Mouse (Mus musculus): Measurements from ENCODE around the gene Vps41. TPM values are rescaled to one million over a fixed set of nuclear protein-coding genes. Genes with fewer than 3 reads are reported as not detected.

The Vps41 gene
- polyA plus RNA-seq, 1 experiment from 2014 or later, result 115 TPM

- Histone ChIP-seq H3K79me2 (ENCODE audit: inconsistent target) (no peaks in the 10 kb centered on the region), H3K27ac (no peak overlapping the region), H3K4me3 (ENCODE audit: inconsistent target) (no peak overlapping the region), H3K36me3 (ENCODE audit: inconsistent target) (peaks cover 56% of the 10 kb centered on the region)
- 95% methylated on average over 7 of the region's 10 CpGs for WGBS (ENCODE audit: missing documents)
These were observed 107.5 kb downstream of the Vps41 start for GRCm38 (mm10) chr13:18824420-18825123.

DNA sequence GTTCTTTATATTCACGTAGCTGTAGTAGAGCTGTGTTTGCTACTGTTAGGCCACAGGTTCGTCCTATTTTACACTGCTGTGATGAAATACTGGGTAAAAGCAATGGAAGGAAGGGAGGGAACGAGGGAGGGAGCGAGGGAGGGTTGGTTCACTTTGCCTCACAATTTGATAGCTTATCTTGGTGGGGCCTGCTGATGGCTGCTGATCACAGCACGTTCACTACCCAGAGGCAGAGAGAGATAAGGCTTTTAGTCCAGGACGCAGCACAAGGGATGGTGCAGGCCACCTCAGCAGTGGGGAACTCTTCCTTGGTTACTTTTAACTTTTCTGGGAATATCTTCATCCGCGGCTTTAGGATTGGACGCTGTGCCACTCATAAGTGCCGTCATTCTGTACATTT is 109.9 kb downstream of the Vps41 start:
- Histone ChIP-seq H3K27ac (no peak overlapping the region), H3K4me3 (ENCODE audit: inconsistent target) (no peak overlapping the region), H3K36me3 (ENCODE audit: inconsistent target) (peaks cover 52% of the 10 kb centered on the region), H3K79me2 (ENCODE audit: inconsistent target) (no peaks in the 10 kb centered on the region)
- WGBS (ENCODE audit: missing documents), result 91% methylated on average over 10 of the region's 10 CpGs

DNA sequence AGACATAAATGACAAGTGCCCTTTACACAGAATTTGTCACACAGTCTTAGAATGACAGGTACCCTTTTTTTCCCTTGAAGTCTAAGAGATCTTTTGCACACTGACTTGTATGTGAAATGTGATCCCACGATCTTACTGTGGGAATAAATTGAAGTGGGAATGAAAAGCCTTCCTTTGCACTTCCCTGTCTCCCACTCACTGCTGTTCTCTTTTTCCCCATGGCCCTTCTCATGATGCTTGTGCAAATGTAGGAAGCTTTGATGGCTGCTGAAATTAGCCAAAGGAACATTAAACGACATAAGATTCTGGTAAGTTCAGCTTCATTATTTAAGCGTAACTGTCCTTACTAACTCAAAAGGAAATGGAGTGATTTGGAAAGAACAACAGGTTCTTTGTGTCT is 113.4 kb downstream of the Vps41 start:
- 100% methylated on average over 3 of the region's 3 CpGs for whole genome bisulfite sequencing (ENCODE audit: missing documents)
- Histone ChIP-seq H3K4me3 (ENCODE audit: inconsistent target) (no peak overlapping the region), H3K36me3 (ENCODE audit: inconsistent target) (peaks cover 30% of the 10 kb centered on the region), H3K79me2 (ENCODE audit: inconsistent target) (no peaks in the 10 kb centered on the region), H3K27ac (no peak overlapping the region)

- H3K79me2 ChIP-seq (ENCODE audit: inconsistent target), result no peaks in the 10 kb centered on the region
- no peak overlapping the region for H3K4me3 ChIP-seq (ENCODE audit: inconsistent target)
- H3K36me3 ChIP-seq (ENCODE audit: inconsistent target), result peaks cover 39% of the 10 kb centered on the region
- H3K27ac ChIP-seq, result no peak overlapping the region
- 96% methylated on average over 4 of the region's 4 CpGs for WGBS (ENCODE audit: missing documents)
These were observed 122.1 kb downstream of the Vps41 start for GRCm38 (mm10) chr13:18839231-18839630.

GRCm38 (mm10) chr13:18840366-18840765 is 123.3 kb downstream of the Vps41 start:
- 98% methylated on average over 4 of the region's 4 CpGs for WGBS (ENCODE audit: missing documents)
- Histone ChIP-seq H3K27ac (no peak overlapping the region), H3K79me2 (ENCODE audit: inconsistent target) (no peaks in the 10 kb centered on the region), H3K4me3 (ENCODE audit: inconsistent target) (no peak overlapping the region), H3K36me3 (ENCODE audit: inconsistent target) (peaks cover 47% of the 10 kb centered on the region)

- Histone ChIP-seq H3K36me3 (ENCODE audit: inconsistent target) (peaks cover 53% of the 10 kb centered on the region), H3K4me3 (ENCODE audit: inconsistent target) (no peak overlapping the region), H3K79me2 (ENCODE audit: inconsistent target) (no peaks in the 10 kb centered on the region), H3K27ac (no peak overlapping the region)
- WGBS (ENCODE audit: missing documents), result 88% methylated on average over 2 of the region's 2 CpGs
These were observed 123.9 kb downstream of the Vps41 start for GRCm38 (mm10) chr13:18841019-18841418.

DNA sequence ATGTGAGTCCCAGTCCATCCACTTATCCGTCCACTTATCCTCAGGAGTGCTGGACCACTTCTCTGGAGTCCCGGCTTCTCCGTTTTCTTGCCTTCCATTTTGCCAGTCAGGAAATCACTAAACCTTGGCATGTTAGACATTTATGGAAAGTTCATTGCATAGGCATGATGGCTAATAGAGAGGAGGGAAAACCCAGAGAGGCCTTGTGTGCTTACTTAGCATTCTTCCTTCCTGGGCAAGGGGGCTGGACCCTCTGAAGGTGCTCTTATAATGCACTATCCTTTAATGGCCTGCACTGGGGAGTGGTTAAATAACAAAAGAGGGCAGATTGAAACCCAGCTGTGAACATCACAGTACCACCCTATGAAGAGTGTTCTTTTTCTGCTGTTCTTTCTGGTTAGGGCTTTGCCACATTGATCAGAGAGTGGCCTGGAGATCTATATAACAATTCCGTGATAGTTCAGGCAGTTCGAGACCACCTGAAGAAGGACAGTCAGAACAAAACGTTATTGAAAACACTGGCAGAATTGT is 124.7 kb downstream of the Vps41 start:
- Histone ChIP-seq H3K79me2 (ENCODE audit: inconsistent target) (no peaks in the 10 kb centered on the region), H3K36me3 (ENCODE audit: inconsistent target) (peaks cover 61% of the 10 kb centered on the region), H3K27ac (no peak overlapping the region), H3K4me3 (ENCODE audit: inconsistent target) (no peak overlapping the region)
- 98% methylated on average over 6 of the region's 6 CpGs for WGBS (ENCODE audit: missing documents)

GRCm38 (mm10) chr13:18842556-18842955 is 125.5 kb downstream of the Vps41 start:
- peaks cover 63% of the 10 kb centered on the region for H3K36me3 ChIP-seq (ENCODE audit: inconsistent target)
- no peak overlapping the region for H3K4me3 ChIP-seq (ENCODE audit: inconsistent target)
- H3K79me2 ChIP-seq (ENCODE audit: inconsistent target), result no peaks in the 10 kb centered on the region
- H3K27ac ChIP-seq, result no peak overlapping the region
- 89% methylated on average over 4 of the region's 4 CpGs for WGBS (ENCODE audit: missing documents)

- 91% methylated on average over 1 of the region's 1 CpGs for WGBS (ENCODE audit: missing documents)
- H3K27ac ChIP-seq, result no peak overlapping the region
- no peak overlapping the region for H3K4me3 ChIP-seq (ENCODE audit: inconsistent target)
- H3K36me3 ChIP-seq (ENCODE audit: inconsistent target), result peaks cover 62% of the 10 kb centered on the region
- no peaks in the 10 kb centered on the region for H3K79me2 ChIP-seq (ENCODE audit: inconsistent target)
These were observed 126.5 kb downstream of the Vps41 start for GRCm38 (mm10) chr13:18843546-18843945.

DNA sequence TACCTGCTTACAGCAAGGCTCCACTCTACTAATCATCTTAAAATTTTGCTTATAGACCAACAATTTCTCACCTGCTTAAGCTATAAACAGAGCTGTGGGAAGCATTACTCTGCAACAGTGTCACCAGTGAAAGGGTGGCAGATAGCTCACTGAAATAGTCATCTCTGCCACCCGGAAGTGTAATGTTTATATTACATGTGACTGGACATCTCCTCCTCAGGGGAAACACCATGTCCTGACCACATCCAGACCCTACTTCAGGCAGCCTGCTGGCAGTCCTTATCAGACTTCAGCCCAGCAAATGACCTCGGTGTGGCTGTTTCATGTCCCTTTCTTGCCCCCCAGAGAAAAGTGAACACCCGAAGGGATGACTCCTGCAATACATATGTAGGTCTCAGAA is 130.3 kb downstream of the Vps41 start:
- Histone ChIP-seq H3K79me2 (ENCODE audit: inconsistent target) (no peaks in the 10 kb centered on the region), H3K36me3 (ENCODE audit: inconsistent target) (peaks cover 81% of the 10 kb centered on the region), H3K4me3 (ENCODE audit: inconsistent target) (no peak overlapping the region), H3K27ac (no peak overlapping the region)
- WGBS (ENCODE audit: missing documents), result 83% methylated on average over 3 of the region's 3 CpGs

DNA sequence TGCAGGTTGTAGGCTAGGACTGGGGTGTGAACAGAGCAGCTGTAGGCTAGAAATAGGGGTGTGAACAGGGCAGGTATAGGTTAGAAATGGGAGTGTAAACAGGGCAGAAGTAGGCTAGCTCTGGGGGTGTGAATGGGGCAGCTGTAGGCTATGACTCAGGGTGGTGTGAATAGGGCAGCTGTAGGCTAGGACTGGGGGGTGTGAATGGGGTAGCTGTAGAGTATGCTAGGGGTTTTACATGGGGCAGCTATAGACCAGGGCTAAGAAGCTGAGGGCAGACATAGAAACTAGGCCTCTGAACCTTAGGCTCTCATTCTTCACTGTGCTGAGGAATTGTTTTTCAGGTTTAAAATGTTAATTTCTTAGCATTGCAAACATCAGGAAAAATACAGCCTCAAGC is 132.5 kb downstream of the Vps41 start:
- no peak overlapping the region for H3K27ac ChIP-seq
- H3K4me3 ChIP-seq (ENCODE audit: inconsistent target), result no peak overlapping the region
- no peaks in the 10 kb centered on the region for H3K79me2 ChIP-seq (ENCODE audit: inconsistent target)
- peaks cover 89% of the 10 kb centered on the region for H3K36me3 ChIP-seq (ENCODE audit: inconsistent target)

DNA sequence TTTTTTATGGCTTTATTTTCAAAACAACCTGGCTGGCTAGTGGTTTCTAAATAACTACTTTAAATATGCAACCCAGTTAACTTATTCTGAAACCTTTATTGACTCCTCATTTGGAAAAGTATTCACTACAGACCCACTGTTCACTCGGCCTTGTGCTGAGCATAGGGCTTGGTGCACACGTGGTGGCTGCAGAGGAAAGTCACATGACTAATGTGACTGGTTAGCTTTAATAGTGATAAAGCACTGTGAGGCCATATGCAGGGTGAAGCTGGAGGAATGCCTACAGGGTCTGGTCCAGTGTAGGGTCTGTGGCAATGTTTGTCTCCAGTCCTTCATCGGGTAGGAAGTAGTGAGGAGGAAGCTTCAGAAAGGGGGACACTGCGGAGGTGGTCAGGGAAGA is 134.1 kb downstream of the Vps41 start:
- Histone ChIP-seq H3K36me3 (ENCODE audit: inconsistent target) (peaks cover 88% of the 10 kb centered on the region), H3K79me2 (ENCODE audit: inconsistent target) (no peaks in the 10 kb centered on the region), H3K4me3 (ENCODE audit: inconsistent target) (no peak overlapping the region), H3K27ac (no peak overlapping the region)
- WGBS (ENCODE audit: missing documents), result 88% methylated on average over 4 of the region's 4 CpGs

DNA sequence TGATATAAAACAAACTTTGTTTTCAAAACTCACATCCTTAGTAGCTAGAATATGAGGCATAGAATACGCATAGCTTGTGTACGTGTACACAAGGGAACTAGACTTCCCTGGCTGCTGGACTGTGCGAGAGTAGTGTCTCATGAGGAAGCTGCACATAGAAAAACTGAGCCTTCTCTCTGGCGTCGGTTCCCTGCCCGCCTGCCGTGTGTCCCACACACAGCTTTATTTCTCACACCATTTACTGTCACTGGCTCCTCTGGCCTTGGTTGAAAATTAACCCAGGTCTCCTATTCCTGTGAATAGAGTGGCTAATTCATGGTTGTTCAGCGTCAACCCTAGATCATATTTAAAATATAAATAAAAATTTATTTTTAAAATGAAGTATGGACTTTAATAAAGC is 135.6 kb downstream of the Vps41 start:
- WGBS (ENCODE audit: missing documents), result 94% methylated on average over 8 of the region's 8 CpGs
- H3K36me3 ChIP-seq (ENCODE audit: inconsistent target), result peaks cover 81% of the 10 kb centered on the region
- no peak overlapping the region for H3K27ac ChIP-seq
- no peaks in the 10 kb centered on the region for H3K79me2 ChIP-seq (ENCODE audit: inconsistent target)
- no peak overlapping the region for H3K4me3 ChIP-seq (ENCODE audit: inconsistent target)

DNA sequence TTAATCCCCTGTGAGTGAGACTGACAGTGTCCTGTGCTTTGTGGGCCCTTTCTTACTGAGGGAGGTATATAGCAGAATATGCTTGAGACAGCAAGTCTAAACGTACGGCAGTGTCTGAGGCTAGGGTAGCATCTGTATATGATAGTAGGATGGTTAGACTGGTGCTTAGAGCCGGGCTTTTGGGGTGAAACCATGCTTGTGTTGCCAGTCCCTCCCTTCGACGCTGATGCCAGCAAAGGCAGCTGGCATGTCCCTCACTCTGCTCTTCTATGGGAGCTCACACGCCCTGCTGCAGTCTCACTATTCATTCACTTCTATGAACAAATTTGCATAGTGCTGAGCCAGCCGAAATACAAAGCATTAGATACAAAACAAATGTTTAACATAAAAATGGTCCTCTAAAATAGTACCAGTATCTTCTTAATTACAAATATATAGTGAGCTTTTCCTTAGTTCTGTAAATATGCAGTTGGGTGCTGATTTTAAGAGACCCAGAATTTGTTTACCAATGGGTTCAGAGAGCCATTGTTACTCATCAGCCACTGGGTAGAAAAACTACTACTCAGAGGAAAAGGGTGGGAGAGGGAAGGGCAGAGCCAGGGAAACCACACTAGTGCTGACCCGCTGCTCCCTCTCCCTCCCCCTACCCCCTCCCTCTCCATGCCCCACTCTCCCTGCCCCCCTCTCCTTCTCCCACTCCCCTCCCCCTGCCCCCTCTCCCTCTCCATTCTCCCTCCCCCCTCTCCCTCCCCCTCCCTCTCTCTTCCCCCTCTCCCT is 139.1 kb downstream of the Vps41 start:
- Histone ChIP-seq H3K4me3 (ENCODE audit: inconsistent target) (no peak overlapping the region), H3K27ac (no peak overlapping the region), H3K79me2 (ENCODE audit: inconsistent target) (no peaks in the 10 kb centered on the region), H3K36me3 (ENCODE audit: inconsistent target) (peaks cover 78% of the 10 kb centered on the region)
- WGBS (ENCODE audit: missing documents), result 93% methylated on average over 7 of the region's 8 CpGs

- H3K27ac ChIP-seq, result no peak overlapping the region
- no peaks in the 10 kb centered on the region for H3K79me2 ChIP-seq (ENCODE audit: inconsistent target)
- WGBS (ENCODE audit: missing documents), result 94% methylated on average over 4 of the region's 4 CpGs
- H3K36me3 ChIP-seq (ENCODE audit: inconsistent target), result peaks cover 73% of the 10 kb centered on the region
- no peak overlapping the region for H3K4me3 ChIP-seq (ENCODE audit: inconsistent target)
These were observed 141.1 kb downstream of the Vps41 start for GRCm38 (mm10) chr13:18858183-18858582.
